Mouse (Mus musculus) forebrain, embryonic 11.5 days (tissue): ENCODE measurements around the gene Myo10. TPM values are rescaled to one million over a fixed set of nuclear protein-coding genes. Genes with fewer than 3 reads are reported as not detected.

Experiments
- ATAC-seq: fragments of 200-750 bp; cut with Nextera tagmentation; replicated peaks from 2 replicates; pipeline ENCODE4 v1.8.0; 2017; ENCODE audit warnings: moderate TSS enrichment; ENCODE audit not compliant: low FRiP score
- DNase-seq: peaks from one replicate; pipeline ENCODE4 v3.0.0-alpha.2; 2017; ENCODE audit warnings: low spot score
- H3K27ac ChIP-seq: fragments of 300-500 bp; sonication (generic); 2 replicates; pipeline ENCODE4 v1.5.1; 2014; ENCODE audit warnings: low read depth, low read length
- H3K27me3 ChIP-seq: fragments of 300-500 bp; sonication (generic); 2 replicates; pipeline ENCODE4 v1.6.1; 2014; ENCODE audit warnings: mild to moderate bottlenecking, low read length, mixed read lengths; ENCODE audit not compliant: control insufficient read depth, insufficient read depth
- H3K36me3 ChIP-seq: fragments of 300-500 bp; sonication (generic); 2 replicates; pipeline ENCODE4 v1.6.1; 2014; ENCODE audit warnings: mild to moderate bottlenecking, low read length, moderate library complexity, mixed read lengths; ENCODE audit not compliant: control insufficient read depth, insufficient read depth
- H3K4me1 ChIP-seq: fragments of 300-500 bp; sonication (generic); replicated peaks from 2 replicates; pipeline ENCODE4 v1.6.1; 2014; ENCODE audit warnings: low read length, mixed read lengths; ENCODE audit not compliant: control insufficient read depth, insufficient read depth
- H3K4me2 ChIP-seq: fragments of 300-500 bp; sonication (generic); 2 replicates; pipeline ENCODE4 v1.6.1; 2014; ENCODE audit warnings: low read depth, mild to moderate bottlenecking, low read length, moderate library complexity, mixed read lengths; ENCODE audit not compliant: severe bottlenecking
- H3K4me3 ChIP-seq: fragments of 300-500 bp; sonication (generic); 2 replicates; pipeline ENCODE4 v1.5.1; 2014; ENCODE audit warnings: low read depth, low read length
- H3K9ac ChIP-seq: fragments of 300-500 bp; sonication (generic); 2 replicates; pipeline ENCODE4 v1.6.1; 2014; ENCODE audit warnings: low read length
- H3K9me3 ChIP-seq: fragments of 300-500 bp; sonication (generic); 2 replicates; pipeline ENCODE4 v1.6.1; 2016; ENCODE audit warnings: low read length, mixed read lengths; ENCODE audit not compliant: control insufficient read depth
- WGBS: fragments of 180-500 bp; shearing (Covaris S2); extraction: QIAGEN DNeasy Blood & Tissue Kit; methylation state at CpG from one replicate; pipeline ENCODE4 v1.1.7; 2014; 5-methylcytosine and 5-hydroxymethylcytosine counted together
- polyA plus RNA-seq: library from polyadenylated mRNA; unstranded; fragments of >200 nt; fragmentation: Nextera tagmentation; extraction: Ambion mirVana; gene quantifications from 2 replicates; pipeline ENCODE4 v1.2.1, GENCODE M21; 2014

The Myo10 gene
- polyA plus RNA-seq, 1 experiment from 2014 or later, result 72.6 TPM

DNA sequence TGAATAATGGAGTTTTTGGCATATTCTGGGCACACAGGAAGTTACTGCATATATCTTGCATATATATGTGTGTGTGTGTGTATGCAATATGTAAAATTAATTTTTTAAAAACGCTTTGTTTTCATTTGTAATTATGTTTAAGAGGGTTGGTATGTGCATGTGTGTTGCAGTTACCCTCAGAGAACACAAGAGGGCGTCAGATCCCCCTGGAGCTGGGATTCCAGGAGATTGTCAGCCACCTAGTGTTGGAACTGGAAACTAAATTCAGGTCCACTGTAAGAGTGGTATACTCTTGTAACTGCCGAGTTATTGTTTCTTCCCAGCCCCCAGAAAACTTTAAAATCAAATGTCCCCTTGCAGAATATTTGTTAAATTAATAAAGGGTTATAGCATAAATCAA lies 174.0 kb downstream of the Myo10 start:
- H3K36me3 ChIP-seq, result peaks cover 34% of the 10 kb centered on the region
- H3K4me2 ChIP-seq, result no peak overlapping the region
- H3K9me3 ChIP-seq, result no peaks in the 10 kb centered on the region
- WGBS, result 56% methylated on average over 3 of the region's 3 CpGs
- no peak; the same call in 1 of the 2 replicates for ATAC-seq
- H3K4me3 ChIP-seq, result no peak overlapping the region
- DNase-seq, result no peak
- no peaks in the 10 kb centered on the region for H3K27me3 ChIP-seq
- no peaks in the 10 kb centered on the region for H3K4me1 ChIP-seq
- no peak overlapping the region for H3K9ac ChIP-seq
- H3K27ac ChIP-seq, result no peak overlapping the region

DNA sequence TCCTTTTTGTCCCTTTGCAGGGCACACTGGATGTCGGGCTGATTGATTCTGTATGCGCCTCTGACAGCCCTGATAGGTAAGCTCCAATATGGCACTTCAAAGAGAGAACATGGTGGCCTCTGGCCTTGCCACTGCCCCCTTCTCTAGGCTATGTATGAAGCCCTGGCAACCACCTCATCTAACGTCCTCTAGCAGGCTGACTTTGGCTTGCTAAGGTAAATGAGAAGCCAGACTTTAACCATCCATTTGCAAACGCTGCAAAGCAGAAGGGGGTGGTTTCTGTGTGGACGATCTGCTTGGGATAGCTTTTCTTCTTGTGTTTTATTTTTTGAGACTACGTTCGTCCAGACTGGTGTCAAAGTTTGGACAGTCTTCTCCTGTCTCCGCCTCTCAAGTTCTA lies 174.9 kb downstream of the Myo10 start:
- WGBS, result 90% methylated on average over 8 of the region's 8 CpGs
- no peak overlapping the region for H3K4me3 ChIP-seq
- no peak overlapping the region for H3K27ac ChIP-seq
- peaks cover 34% of the 10 kb centered on the region for H3K36me3 ChIP-seq
- no peaks in the 10 kb centered on the region for H3K9me3 ChIP-seq
- no peak overlapping the region for H3K9ac ChIP-seq
- no peak for ATAC-seq
- no peak for DNase-seq
- no peak overlapping the region for H3K4me2 ChIP-seq
- no peaks in the 10 kb centered on the region for H3K4me1 ChIP-seq
- H3K27me3 ChIP-seq, result no peaks in the 10 kb centered on the region

DNA sequence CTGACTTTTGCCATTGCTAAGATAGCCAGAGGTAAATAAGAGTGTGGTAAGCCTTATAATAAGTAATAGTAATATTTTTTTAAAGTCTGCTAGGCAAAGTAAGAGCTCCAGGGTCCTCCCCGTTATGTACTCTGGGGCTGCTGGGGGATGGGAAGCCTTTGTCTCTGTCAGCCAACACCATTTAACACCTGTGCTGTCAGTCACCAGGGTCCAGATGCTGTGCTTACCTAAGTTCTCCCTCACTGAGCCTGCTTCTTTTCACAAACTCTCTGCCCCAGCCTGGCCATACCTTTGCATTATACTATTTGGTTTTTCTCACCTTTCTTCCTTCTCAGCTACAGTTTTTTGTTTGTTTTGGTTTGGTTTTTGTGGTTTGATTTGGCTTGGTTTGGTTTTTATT lies 175.6 kb downstream of the Myo10 start:
- Histone ChIP-seq H3K4me3 (no peak overlapping the region), H3K4me2 (no peak overlapping the region), H3K9ac (no peak overlapping the region), H3K36me3 (peaks cover 30% of the 10 kb centered on the region), H3K27ac (no peak overlapping the region), H3K9me3 (no peaks in the 10 kb centered on the region), H3K27me3 (no peaks in the 10 kb centered on the region), H3K4me1 (no peaks in the 10 kb centered on the region)
- no peak for DNase-seq
- ATAC-seq, result no peak
- WGBS, result 93% methylated on average over 1 of the region's 1 CpGs

DNA sequence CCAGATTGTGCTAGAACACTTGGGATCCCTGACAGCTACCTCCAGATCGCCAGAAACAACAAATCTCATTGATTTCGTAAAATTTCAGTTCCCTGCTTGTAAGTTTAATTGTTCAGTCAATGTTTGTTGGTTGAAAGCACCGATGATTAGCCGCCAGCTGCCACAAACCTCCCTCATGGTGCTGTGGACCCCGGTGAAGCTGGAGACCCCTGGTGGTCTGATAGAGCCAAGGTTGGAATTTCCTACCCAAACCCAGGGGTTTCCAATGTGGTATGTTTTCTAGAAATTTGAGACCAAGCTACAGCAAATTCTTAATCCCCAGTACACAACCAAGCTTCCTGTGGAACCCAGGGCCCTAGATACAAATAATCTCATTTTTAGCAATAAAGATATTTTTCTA lies 179.4 kb downstream of the Myo10 start:
- Histone ChIP-seq H3K9me3 (no peaks in the 10 kb centered on the region), H3K4me2 (no peak overlapping the region), H3K4me1 (no peaks in the 10 kb centered on the region), H3K9ac (no peak overlapping the region), H3K36me3 (peaks cover 26% of the 10 kb centered on the region), H3K27me3 (no peaks in the 10 kb centered on the region), H3K4me3 (no peak overlapping the region), H3K27ac (no peak overlapping the region)
- 91% methylated on average over 5 of the region's 5 CpGs for WGBS
- DNase-seq (peak; percentile 44), ATAC-seq (no peak)

DNA sequence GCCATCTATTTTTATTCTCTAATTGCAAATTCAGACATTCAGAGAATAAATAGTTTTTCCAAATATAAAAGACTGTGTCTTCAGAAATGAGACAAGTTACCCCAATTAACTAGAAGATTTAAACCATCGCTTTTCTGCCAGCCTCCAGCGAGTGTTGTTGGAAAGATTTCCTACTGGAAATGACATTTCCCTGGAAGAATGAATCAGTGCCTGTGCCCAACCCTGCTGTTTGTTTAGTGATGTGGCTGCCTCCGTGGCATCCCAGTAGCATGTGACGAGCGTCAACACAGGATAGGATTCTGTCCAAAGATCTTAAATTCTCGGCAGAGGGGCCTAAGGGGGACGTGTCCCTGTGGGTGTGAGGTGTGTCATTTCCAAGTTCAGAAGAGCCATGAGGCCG lies 179.9 kb downstream of the Myo10 start:
- Histone ChIP-seq H3K4me2 (no peak overlapping the region), H3K4me1 (no peaks in the 10 kb centered on the region), H3K4me3 (no peak overlapping the region), H3K27me3 (no peaks in the 10 kb centered on the region), H3K27ac (no peak overlapping the region), H3K9ac (no peak overlapping the region), H3K9me3 (no peaks in the 10 kb centered on the region), H3K36me3 (peaks cover 26% of the 10 kb centered on the region)
- WGBS, result 93% methylated on average over 8 of the region's 8 CpGs
- DNase-seq (no peak), ATAC-seq (no peak)

DNA sequence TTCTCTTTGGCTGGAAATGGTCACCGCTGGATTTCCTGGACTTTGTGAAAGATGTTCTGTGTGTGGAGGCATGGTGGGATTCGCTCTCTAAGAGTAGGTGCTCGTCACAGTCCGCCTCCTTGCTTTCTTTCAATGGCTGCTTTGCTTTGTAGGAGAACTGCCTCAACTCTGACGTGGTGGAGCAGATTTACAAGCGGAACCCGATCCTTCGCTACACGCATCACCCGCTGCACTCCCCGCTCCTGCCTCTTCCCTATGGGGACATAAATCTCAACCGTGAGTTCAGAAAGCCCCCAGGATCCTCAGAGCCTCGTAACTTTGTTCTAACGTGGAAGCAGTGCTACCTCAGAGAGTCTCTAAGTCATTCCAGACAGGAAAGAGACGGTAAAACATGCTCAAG lies 180.8 kb downstream of the Myo10 start:
- 90% methylated on average over 15 of the region's 15 CpGs for WGBS

DNA sequence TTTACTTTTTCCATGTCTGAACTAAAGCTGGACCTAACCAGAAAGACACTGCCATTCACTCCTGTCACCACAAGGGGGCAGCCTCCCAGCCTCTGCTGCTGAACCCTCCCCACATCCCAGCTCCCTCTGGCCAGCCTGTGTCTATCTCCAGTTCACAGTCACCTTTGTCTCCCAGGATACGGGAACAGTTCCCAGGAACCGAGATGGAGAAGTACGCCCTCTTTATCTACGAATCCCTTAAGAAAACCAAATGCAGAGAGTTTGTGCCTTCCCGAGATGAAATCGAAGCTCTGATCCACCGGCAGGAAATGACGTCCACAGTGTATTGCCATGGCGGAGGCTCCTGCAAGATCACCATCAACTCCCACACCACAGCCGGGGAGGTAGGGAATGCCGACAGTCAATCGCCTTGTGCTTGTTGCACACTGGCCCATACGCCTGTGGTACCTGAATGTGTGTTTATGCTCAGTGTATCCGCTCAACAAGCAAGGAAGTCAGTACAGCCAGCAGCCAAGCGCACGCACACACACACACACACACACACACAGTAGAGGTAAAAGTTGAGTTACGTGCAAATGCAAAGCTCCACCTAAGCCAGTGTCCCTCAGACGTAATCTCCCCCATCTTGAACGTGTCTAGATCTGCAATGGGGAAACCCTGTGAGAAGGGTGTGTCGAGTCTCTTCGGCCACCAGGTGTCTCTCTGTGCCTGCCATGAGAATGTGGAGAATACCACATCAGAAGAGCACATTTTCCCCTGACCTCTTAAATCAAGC lies 183.2 kb downstream of the Myo10 start:
- no peaks in the 10 kb centered on the region for H3K4me1 ChIP-seq
- peaks cover 32% of the 10 kb centered on the region for H3K36me3 ChIP-seq
- H3K27me3 ChIP-seq, result no peaks in the 10 kb centered on the region
- 88% methylated on average over 21 of the region's 21 CpGs for WGBS
- ATAC-seq, result peak; percentile 28; the same call in 1 of the 2 replicates
- no peak overlapping the region for H3K27ac ChIP-seq
- no peak overlapping the region for H3K9ac ChIP-seq
- no peak overlapping the region for H3K4me2 ChIP-seq
- peak; percentile 83 for DNase-seq
- H3K9me3 ChIP-seq, result no peaks in the 10 kb centered on the region
- H3K4me3 ChIP-seq, result no peak overlapping the region

More for the DNA sequence above, 180.8 kb downstream of the Myo10 start:
- no peak overlapping the region for H3K27ac ChIP-seq
- no peak for DNase-seq
- no peaks in the 10 kb centered on the region for H3K27me3 ChIP-seq
- no peak for ATAC-seq
- no peaks in the 10 kb centered on the region for H3K4me1 ChIP-seq
- H3K9ac ChIP-seq, result no peak overlapping the region
- no peaks in the 10 kb centered on the region for H3K9me3 ChIP-seq
- H3K4me3 ChIP-seq, result no peak overlapping the region
- no peak overlapping the region for H3K4me2 ChIP-seq
- H3K36me3 ChIP-seq, result peaks cover 27% of the 10 kb centered on the region

DNA sequence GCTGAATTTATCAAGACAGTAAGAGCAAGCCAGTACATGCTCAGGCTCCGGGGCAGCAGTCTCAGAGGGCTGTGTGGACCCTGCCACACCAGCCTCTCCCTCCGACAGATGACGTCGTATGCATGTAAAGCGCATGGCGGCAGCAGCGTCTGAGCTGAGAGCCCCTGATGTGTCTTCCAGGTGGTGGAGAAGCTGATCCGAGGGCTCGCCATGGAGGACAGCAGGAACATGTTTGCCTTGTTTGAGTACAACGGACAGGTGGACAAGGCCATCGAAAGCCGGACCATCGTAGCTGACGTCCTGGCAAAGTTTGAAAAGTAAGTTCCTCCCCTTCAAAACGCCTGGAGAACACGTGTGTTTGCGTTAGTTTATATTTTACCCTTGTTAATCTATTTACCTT lies 184.0 kb downstream of the Myo10 start:
- 94% methylated on average over 17 of the region's 17 CpGs for WGBS
- no peak for ATAC-seq

DNA sequence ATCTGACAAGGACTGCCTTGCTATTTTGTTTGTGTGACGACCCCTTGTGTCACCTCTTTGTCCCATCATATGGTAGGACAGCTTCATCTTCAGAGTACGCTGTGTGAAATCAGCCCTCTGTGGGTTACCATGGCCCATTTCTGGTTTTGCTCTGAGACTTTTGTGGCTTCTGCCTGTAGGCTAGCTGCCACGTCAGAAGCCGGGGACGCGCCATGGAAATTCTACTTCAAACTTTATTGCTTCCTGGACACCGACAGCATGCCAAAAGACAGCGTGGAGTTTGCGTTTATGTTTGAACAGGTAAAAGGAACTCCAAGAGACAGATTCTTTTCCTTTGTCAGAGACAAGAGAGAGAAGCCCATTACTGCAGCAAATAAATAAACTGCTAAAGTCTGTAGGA lies 184.6 kb downstream of the Myo10 start:
- Histone ChIP-seq H3K27me3 (no peaks in the 10 kb centered on the region), H3K9ac (no peak overlapping the region), H3K4me2 (no peak overlapping the region), H3K36me3 (peaks cover 42% of the 10 kb centered on the region), H3K9me3 (no peaks in the 10 kb centered on the region), H3K4me1 (no peaks in the 10 kb centered on the region), H3K4me3 (no peak overlapping the region), H3K27ac (no peak overlapping the region)
- DNase-seq, result no peak
- no peak for ATAC-seq
- WGBS, result 95% methylated on average over 9 of the region's 9 CpGs

More for the DNA sequence above, 184.0 kb downstream of the Myo10 start:
- Histone ChIP-seq H3K36me3 (peaks cover 39% of the 10 kb centered on the region), H3K4me2 (no peak overlapping the region), H3K27ac (no peak overlapping the region), H3K9ac (no peak overlapping the region), H3K9me3 (no peaks in the 10 kb centered on the region), H3K4me3 (no peak overlapping the region), H3K4me1 (no peaks in the 10 kb centered on the region), H3K27me3 (no peaks in the 10 kb centered on the region)
- DNase-seq, result no peak
